Mouse (Mus musculus): Measurements from ENCODE around the gene Gm3642.
"Not testable (repeated sequence)": the region's sequence is repeated elsewhere in the genome, so short reads cannot be mapped to it uniquely, and the experiment has no call there.

The Gm3642 gene

GRCm38 (mm10) chr14:6840211-6840610 is at the start of gene Gm3642:
Gene Gm3642 (minus strand): TSS chr14:6840311.
- DNase-seq (ENCODE audit: low spot score in 2 of 2), result not testable (repeated sequence)

- not testable (repeated sequence) for DNase-seq (ENCODE audit: low spot score in 2 of 2)
Measured at GRCm38 (mm10) chr14:6889521-6890012, 49.5 kb upstream of the Gm3642 start, which contains the start of gene Gm3667. Gene Gm3667 (minus strand): TSS chr14:6889962.

GRCm38 (mm10) chr14:6888811-6889210 is 48.7 kb upstream of the Gm3642 start:
- not testable (repeated sequence) for DNase-seq (ENCODE audit: low spot score in 2 of 2)

GRCm38 (mm10) chr14:6823297-6823696 is 16.8 kb downstream of the Gm3642 start:
- peak in 1 of 2 experiments; percentile 56 for DNase-seq (ENCODE audit: low spot score in 2 of 2)

Data from spleen, postnatal 4 days (tissue).